Mouse (Mus musculus) kidney, postnatal 36 days (tissue): ENCODE data around the gene 4931428L18Rik.
A peak's percentile ranks its signal among the peaks of the same experiment; 100 is the strongest.

Experiments
- DNase-seq, 2 experiments: peaks; one replicate each; pipeline ENCODE4 v3.0.0; 2021 to 2022; ENCODE audit warnings: mixed read lengths in 2 of 2

4931428L18Rik gene

DNA sequence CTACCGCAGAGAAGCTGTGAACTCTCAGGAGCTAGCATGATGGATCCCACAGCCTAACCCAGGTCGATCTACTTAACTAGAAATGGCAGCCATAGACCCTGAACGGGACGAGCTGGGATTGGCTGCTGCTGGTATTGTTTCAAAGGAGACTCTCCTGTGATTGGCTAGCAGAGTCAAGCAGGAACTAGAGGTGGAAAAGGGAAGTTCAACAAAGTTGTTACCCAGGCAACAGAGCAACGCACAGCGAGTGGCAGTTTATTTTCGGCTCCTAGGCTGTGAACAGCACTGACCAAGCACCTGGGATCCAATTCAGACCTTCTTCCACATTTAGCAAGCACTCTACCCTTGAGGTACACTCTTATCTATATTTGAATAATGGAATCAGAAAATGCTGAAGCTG is at the start of gene 4931428L18Rik, which contains the start of gene Pih1d3:
Gene 4931428L18Rik (minus strand): TSS at position 121 of the 400 bp plus-strand sequence.
Gene Pih1d3 (plus strand): TSS at position 275 of the 400 bp plus-strand sequence.
- DNase-seq, result no peak

DNA sequence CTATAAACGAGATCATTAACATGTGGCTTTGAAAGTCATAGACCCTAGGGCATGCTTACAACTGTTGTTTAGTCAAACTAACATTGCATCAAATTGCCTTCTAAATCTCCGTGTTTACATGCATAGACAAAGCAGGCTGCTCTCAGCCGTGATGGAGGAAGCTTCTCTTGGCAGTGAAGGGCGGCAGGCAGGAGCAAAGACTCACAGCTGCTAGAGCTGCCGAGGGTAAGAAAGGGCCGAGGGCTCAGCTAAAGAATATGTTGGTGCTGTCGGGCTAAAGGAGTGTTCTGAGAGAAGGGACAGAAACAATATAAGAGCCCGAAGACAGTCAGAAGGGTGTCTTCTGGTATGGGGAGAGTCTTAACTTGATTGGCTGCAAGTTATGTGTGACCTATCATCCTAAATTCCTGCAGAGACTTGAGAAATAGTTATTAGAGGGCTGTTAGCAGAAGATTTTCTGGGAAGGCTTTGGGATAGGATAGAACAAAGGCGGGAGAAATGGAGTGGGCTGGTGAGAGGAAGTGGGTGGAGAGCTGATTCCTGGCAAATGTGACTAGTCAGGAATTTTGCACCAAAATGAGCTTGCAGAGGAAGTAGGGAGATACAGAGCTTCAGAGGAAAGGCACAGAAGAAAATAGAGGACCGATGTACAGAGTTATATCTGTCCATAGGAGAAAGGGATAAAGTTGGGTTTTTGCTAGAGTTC is 37.9 kb upstream of the 4931428L18Rik start:
- no peak for DNase-seq

DNA sequence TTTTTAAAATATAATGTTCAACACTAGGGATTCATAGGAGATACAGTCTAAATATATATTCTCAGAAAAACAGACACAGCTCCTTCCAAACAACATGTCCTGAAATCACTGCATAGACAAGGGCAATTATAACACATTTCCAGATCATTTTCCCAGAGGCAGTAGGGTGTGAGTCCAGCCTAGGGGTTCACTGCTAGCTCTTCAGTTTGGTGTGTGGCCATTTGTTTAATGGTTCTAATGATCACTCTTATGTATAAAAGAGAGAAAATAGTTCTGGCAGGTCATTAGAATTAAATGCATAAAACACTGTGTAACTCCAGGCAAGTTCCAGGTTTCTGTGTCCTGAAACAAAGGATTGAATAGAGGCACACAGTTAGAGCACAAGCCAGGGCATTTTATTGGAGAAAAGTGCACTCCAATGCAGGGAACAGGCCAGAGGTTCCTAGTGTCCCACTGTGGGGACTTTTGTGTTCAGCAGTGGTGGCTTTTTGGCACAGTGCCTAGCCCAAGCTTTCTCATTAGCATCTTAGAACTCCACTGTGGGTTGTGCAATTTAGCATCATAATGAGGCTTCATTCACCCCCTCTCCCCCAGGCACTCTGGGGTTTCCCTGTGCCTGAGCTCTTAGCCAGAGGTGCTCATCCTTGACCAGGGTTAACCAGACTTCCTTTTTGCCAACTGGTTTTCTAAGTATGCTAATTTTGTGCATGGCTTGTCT is 11.0 kb upstream of the 4931428L18Rik start:
- peak; percentile 2 to 48 for DNase-seq

DNA sequence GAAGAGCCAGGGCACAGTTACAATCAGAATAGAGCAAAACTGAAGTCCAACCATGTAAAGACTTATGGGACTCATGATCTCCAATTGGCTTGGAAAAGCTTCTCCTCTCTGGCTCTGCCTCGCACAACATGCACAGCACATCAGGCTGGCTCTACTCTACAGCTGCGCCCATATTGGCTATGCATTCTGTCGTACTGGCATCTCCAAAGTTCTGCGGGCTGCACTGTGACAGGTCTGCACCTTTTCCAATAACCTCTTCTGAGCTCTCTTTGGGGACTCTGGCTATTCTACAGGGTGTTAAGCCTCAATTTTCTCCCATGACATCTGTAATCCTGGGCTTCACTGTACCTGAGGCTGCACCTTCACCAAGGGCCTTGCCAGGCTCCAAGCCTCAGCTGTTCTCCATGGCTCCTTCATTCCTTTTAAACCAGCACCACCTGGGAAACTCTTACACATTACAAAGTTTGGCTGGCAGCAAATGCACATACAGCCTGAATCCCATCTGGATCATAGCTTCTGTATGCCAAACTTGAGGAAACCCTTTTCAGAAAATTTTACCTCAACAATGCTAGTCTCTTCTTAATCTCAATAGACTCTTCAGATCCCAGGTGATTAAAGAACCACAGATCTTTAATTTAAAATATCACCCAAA is 1.8 kb downstream of the 4931428L18Rik start:
- DNase-seq, result no peak

DNA sequence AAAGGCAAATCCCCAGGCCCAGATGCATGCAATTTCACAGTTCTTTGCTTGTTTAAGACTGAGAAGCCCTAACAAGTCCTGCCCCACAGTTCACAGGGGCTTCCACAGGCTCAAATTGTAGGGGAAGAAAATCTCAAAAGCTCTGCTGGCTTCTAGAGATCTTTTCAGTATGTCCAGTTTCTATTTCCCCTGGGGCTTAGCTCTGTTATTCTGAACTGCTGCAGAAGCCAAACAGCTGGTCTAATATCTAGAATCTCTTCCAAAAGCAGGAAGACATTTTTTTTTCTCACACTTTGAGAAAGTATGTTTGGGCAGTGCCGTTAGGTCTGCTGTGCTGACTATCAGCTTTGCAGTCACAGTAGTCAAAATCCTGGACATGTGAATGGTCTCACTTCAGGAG is 7.7 kb downstream of the 4931428L18Rik start:
- no peak for DNase-seq

DNA sequence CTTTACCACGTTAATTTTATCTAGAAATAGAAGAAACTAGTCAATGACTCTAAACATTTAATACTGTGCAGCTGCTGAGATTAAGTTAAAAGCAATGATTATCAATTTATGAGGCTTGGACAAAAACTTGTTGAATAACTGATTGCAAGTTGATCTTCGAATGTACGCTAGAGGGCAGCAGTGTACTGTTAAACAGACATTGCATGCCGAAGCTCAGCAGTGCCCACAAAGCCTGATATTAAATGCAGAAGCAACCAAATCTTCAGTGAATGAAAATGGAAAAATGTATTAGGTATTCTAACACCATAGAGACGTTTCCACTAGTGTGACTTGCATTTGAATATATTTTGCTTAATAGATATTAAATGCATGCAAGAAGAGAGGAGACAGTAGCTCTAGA is 12.3 kb downstream of the 4931428L18Rik start:
- DNase-seq, result peak; percentile 40 to 75

DNA sequence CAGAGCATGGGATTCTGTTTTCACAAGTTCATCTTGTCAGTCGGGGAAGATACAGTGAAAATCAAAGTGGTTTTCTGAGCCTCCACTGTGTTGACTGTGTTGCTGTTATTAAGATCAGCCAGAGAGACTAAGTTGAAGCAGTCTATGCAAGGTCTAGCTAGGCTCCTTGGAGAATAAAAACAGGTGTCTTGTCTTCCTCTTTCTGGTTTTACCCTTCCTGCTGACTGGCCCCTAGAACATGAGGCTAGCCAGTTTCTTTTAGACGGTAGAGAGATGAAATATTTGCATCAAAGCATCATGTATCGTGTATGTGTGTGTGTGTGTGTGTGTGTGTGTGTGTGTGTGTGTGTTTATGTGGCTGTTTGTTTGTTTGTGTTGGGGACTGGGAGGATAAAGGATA is 16.7 kb downstream of the 4931428L18Rik start:
- no peak for DNase-seq

DNA sequence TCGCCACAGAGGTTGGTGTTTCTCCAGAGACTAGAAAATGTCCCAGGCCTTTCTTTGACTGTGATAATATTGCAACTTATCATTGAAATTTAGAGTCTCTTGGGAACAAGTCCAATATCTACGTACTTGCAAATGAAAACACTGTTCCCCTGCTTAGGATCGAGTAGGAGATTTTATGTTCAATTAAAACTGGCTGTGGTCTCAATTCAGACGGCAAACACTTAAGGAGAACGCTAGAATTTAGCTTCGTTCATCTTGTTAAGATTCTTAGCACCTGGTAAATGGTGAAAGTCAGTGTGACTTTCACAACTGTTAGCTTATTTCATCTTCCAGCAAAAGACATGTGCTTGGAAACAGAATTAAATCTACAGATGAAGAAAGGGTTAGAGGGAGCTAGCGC is 17.1 kb downstream of the 4931428L18Rik start:
- DNase-seq, result no peak

DNA sequence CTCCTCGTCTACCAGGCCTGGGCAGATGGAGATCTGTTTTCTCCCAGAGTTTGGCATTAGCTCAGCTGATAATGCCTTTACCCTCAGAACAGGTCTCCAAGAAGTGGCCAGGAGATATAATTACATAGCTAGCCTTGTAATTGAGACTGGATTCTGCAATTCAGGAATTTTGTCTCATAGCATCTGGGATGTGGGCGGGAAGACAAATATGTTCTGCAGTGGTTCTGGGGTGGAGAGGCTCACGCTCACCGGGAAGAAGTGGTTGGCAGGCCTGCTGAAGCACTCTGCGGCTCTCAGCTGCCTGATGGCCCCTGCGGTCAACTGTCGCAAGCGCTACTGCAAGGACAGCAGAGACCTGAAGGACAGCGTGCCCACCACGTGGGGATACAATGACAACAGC is 18.7 kb downstream of the 4931428L18Rik start:
- no peak for DNase-seq

DNA sequence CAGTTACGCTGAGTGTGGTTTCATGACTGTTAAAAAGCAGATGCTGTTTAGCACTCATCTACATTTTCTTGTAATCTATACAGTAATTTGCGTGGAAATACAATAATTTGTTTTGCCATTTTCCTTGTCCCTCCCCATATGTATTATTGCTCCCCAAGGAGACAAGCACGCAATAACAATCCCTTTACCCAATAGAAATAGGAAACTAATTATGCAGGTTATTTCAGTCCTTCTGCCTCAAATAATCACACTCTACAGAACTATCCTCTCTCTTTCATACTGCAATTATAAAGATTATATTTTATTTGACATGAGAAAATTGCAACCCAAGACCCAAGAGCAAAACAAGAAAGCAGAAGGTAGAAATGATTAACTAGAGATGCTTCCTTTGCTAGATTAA is 25.5 kb downstream of the 4931428L18Rik start:
- DNase-seq, result no peak

DNA sequence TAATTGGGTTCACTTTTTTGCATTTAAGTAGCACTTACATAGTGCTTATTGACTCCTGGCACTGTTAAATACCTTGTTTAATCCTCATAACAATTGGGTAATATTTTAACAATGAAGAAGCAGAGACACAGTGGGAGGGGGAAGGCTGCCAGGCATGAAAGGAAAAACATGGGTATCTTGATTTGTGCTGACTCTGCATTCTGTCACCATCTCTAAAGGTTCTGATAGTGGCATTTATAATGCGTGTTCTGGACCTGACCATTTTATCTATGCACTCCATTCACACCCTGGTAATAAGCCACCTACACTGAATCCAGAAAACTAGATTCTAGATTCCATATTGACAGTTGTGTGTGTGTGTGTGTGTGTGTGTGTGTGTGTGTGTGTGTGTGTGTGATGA is 26.9 kb downstream of the 4931428L18Rik start:
- DNase-seq, result no peak

DNA sequence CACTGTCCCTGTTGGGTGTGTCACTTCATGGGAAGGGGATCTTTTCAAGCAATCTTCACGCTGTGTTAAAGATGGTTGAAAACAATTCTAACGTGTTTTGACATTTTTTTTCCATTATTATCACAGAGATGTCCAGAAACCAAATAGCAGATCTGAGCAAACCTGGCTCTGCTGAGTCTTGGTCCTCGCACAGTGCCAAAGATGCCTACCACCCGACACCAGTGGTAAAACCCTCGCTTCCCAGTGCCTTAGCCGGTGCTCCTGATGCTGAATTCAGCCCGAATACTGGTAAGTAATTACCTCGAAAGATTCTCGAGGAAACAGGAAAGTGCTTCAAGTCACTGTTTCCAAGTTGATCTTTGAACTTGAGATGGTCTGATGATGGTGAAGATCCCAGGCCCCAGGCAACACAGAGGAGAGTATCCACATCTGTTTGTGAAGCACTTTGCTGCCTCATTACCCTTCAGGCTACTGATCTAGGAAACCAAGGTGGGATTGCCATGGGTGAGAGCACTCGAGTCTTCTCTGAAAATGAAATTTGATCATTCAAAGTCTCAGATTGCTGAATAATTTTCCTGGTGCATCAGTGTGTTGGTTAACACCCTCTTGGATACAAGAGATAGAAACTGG is 32.1 kb downstream of the 4931428L18Rik start:
- DNase-seq, result no peak

DNA sequence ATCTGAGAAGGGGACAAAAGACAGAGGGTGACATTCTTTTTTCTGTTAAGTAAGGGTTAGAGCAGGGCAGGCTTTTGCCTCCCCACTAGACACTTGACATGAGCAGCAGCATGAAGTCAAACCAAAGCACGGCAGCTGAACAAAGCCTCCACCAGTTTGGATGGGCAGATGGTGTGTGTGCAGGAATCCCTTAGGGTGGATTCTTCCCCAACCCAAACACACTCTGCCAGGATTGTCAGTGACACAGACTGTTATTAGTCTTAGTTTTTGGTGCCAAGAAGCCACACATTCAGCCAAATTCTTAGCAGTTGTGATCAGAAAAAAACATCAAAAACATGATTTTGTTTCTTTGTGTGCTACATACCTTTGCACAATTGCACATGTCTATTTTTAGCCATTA is 44.2 kb downstream of the 4931428L18Rik start:
- DNase-seq, result no peak

DNA sequence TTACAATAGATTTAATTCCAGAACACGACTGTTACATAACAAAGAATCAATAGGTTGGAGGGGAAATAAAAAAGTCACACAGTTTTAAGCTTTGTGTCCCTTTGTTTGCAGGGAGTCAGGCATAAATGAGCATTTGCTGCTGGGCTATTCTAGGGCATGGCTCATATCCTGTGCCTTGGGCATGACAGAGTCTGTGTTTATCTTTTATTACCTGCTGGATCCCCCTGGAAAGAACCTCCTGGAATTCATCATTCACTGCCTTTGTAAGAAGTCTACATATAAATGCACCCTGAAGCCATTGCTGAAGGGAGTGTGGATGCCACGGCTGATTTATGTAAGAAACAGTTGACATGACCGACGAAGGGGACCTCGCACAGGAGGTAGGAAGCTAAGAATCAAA is 46.4 kb downstream of the 4931428L18Rik start, which contains the start of gene Lgsn:
Gene Lgsn (plus strand): TSS at position 301 of the 400 bp plus-strand sequence.
- DNase-seq, result no peak

DNA sequence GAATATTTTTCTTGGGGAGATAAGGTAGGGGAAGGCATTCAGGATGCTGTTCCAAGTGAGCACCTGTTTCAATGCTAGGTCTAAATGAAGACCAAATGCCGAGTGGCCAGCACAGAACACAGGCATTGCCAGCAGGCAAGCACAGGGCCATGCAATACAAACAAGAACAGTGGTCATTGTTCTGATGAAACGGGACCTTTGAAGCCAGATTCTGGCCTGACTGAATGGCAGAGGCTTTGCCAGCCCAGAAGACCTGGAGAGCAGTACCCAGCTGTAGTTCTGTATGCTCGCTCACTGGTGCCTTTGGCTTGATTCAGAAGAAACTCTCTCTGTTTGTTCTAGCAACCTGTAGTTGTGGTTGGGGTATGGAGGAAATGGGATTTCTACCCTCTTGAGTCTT is 47.1 kb downstream of the 4931428L18Rik start:
- no peak for DNase-seq

DNA sequence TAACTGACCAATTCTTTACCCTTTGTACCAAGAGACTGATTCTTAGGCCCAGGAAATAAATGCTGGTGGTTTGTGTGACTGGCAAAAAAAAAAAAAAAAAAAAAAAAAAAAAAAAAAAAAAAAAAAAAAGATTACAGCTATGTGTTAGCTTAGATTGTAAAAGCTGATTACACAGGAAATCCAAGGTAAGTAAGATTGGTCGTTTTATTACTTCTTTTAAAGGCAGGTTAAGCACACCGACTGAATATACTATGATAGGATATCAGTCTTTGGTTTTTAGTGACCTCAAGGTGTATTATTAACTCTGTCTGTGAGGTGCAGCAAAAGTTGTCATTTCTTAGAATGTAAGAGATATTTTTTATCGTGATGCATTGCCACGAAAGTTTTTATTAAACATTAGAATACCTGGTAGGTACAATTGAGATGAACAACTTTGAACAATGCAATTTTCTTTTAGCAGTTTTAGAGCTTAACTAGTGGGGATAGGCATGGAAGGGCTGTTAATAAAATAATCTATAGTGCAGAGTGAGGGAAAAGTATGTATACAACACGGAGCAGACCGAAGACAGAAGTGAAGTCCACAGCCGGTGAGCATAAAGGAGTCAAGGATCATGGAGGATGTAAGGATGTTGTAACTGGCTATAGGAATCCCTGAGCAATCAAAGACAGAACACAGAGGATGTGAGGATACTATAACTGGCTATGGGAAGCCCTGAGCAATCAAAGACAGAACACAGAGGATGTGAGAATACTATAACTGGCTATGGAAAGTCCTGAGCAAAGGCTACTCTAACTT is 57.0 kb downstream of the 4931428L18Rik start:
- no peak for DNase-seq

DNA sequence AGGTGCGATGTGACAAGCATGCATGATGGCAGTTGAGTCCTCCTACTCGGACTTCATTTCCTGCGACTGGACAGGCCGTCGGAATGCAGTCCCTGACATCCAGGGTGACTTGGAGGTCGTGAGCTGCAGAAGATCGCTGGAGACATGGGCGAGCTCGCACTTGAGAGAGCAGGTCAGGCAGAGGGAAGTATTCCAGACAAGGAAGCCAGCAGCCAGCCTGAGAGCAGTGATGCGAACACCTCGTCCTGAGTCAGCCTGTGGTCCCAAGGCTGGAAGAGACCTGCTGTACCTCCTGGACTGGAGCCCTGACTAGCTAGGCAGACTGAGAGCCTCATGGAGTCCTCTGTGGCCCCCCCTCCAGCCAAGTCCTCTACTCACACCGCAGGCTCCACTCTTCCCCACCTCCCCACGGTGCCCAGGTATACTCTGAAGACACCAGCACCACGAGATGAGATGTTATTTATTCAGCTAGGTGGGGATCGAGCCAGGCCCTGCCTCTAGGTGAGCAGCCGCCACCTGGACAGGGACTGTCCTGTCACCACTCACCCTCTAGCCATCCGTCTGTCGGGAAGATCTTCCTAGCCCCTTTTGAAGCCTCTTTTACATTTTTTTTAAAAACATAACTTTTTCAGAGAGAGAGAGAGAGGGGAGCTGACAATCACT is 57.8 kb downstream of the 4931428L18Rik start:
- no peak for DNase-seq

DNA sequence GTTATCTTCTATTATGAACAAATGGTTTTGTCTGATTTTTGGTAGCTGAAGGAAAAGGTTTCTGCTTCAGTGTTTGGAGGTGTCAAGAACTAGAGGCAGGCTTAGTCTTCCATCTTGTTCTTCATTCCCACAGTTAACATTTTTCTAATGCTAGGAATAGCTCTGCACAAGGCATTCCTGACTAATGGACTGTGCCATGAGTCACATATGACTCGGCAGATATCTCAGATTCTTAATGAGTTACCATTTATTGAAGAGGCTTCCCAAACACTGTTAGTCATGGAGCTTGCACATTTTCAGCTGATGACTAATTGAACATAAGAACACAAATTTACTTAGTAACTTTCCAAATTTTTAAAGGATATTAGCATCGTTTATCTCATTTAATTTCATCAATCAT is 65.6 kb downstream of the 4931428L18Rik start:
- peak in 1 of 2 experiments; percentile 24 for DNase-seq

DNA sequence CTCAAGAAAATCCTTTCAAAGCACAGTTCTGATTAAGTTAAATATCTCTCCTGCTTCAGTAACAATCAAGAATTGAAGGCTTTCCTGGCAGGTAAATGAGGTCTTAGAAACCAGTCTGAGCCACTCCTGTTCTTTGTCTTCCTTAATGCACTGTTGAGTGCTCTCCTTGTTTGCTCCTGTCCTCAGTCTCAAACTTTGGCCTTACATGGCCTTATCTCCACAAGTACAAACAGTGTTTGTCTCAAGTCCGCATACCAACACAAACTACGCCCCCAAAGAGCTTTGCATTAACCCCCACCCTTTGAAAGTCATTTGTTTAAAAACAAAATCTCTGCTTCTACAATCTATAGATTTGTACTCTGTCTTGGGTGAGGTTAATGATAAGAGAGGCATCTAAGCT is 66.3 kb downstream of the 4931428L18Rik start:
- DNase-seq, result no peak

DNA sequence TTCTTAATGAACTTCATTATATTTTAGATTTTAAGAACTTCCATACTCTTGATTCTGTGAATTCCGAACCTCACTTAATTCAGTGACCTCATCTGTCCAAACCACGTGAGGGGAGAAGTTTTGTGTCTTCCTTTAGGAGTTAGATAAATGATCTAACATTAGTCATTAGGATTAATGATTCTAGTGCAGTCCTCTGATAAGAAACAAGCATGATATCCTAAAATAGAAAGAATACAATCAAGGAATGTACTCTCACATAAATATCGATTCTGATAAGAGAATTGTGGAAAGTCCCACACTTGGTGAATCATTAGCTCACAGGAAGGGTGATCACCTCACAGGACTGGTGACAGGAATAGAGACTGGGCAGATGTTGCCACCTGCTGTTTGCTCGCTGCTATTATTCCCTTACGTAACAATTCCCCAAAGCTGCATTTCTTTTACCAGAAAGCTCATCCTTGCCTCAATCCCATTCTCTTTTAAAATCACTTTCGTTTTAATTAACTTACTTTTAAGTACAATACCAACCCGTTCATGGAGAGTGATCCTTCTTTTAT is 68.6 kb downstream of the 4931428L18Rik start:
- DNase-seq, result peak; percentile 74 to 75

DNA sequence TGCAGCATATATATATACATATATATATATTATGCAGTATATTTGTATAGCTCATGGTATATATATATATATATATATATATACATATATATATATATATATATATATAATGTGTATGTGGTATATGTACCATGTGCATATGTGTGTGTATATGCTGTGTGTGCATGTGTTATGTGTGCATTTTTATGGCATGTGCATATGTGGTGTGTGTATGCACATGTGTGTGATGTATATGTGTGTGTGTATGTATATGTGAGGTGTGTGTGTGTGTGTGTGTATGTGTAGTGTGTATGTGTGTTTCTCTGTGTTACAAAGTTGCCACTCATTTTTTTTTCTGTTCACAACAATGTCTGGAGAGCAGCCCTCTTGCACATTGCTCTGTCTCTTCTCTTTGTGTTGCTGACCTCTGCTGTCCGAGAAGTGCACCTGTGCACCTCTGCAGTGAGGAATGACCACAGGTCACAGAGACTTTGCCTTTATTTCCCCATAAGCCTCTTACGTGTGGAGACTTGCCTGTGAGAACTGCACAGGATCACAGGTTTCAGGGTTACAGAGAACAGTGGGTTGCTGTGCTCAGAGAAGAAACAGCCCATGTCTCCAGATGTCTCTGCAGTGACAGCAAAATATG is 69.6 kb downstream of the 4931428L18Rik start:
- peak; percentile 7 to 25 for DNase-seq
